Mouse (Mus musculus): ENCODE results near the gene Pde4dip.

Gene Pde4dip

DNA sequence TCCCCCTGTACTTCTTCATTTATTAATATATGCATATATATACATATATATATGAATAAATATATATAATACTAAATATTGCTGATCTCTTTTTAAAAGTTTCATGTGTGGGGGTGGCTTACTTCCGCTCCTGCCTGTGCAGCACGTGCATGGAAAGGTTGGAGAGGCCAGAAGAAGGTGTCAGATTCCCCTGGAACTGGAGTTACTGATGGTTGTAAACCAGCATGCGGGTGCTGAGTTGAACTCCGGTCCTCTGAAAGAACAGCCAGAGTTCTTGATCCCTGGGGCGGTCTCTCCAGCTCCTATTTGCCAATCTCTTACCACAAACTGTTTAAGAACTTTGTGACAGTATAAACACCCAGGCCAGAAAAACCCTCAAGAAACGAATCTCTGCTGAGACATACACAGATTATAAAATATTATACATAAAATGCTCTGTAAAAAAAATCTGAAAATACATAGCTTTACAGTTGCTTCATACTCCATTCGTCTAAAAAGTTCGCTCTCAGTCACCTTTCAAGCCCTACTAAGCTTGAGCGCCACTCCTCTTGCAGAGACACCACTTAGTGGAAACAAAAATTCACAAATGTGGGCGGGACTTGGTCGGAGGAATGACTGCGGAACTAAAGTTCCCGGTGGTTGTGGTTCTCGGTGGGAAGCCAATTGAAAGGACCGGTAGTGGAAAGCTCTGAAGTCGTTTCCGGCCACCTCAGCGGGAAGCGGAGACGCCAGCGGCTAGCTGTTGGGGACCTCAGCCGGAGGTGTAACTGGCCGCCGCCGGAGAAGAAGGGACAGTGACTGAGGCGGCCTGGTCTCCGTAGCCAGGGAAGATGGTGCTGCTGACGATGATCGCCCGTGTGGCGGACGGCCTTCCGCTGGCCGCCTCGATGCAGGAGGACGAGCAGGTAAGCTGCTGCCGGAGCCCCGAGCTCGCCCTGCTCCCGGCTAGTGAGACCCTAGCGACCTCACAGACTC, 12.3 kb upstream of the Pde4dip start, which contains the start of gene Sec22b:
Sec22b (plus strand) TSS at position 675 of the 975 bp plus-strand sequence.
- peak; percentile 70 to 79 for DNase-seq (ENCODE audit: low spot score in 2 of 2)

DNA sequence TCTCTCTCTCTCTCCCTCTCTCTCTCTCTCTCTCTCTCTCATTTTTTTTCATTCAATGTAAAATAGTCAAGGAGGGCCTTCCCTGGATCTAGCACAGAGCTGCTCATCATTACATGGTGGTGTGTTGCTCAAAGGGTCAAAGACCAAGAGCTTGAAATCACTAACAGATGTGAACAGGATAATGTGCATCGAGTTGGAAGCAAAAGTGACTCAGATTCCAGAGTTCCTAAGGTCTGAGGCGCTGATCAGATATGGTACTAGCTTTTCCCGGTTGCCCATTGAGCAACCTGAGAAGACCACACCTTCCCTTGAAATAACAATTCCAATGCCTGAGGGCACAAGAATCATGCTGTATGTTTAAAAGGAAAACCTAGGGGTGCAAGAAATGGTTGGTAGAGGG, 9.9 kb upstream of the Pde4dip start:
- no peak for DNase-seq (ENCODE audit: low spot score in 2 of 2)

DNA sequence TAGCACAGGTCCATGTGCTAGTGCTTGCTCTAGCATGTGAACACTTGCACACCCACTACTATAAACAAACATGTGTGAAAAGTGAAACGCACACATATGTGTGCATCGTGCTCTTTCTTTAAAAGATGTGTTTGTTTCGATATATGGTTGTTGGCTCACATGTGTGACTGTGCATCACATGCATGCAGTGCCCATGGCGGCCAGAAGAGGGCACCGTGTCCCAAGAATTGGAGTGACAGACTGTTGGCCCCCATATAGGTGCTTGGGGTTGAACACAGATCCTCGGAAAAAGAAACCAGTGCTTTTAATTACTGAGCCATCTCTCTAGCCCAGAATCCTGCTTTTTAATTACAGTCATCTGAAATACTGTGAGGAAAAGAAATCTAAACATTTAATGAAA, 6.2 kb upstream of the Pde4dip start:
- DNase-seq (ENCODE audit: low spot score in 2 of 2) = peak; percentile 16 to 46

DNA sequence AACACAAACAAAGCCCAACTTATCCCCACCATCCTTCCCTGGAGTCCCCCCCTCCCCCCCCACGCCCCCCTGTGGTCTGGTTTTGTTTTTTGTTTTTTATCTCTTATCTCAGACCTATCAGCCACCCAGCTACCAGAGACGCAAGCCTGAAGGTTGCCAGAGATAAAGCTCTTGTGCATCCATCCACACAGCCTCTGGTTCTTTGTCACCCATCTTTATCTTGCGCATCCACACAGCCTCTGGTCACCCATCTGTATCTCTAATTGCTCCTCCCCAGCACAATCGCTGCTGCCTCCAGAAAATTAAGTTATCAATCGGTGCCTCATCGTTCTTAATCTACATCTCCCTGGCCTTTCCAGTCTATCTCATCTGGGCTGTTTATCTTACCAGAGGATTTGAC, 1.7 kb upstream of the Pde4dip start:
- no peak for DNase-seq (ENCODE audit: low spot score in 2 of 2)

DNA sequence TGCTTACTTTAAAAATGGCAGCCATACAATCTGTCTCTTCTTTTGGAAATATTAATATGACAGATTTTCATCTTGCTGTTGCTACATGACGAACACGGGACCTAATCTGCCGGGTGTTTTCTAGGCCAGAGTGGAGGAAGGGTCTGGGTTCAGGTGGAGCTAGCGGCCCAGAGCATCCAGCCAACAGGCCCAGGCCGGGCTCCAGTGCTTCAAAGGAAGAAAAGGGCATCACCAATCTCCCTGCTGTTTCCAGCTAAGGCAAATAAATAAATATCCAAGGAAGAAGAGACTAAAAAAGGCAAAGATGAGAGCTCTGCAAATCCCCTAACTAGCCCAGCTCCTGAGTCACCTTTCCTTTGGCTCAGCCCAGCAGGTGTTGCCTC, 731 bp downstream of the Pde4dip start:
- no peak for DNase-seq (ENCODE audit: low spot score in 2 of 2)

DNA sequence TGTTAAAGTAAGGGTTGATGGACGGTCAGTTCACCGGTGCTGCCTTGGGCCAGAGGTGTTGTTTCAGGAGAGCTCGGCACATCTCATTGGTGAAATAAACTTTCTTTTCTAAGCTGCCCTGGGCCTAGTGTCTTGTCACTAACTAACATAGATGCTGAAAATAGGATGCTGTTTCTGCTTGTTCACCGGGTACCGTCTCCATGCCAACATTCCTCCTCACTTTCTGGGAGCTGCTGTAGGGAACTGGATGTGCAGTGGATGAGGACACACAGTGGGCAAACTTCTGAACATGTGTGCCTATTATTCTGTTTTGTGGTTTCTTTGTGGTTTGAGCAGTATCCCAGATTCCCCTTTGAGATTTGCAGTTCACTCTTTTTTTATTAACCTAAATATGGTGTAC, 6.9 kb downstream of the Pde4dip start:
- no peak for DNase-seq (ENCODE audit: low spot score in 2 of 2)

DNA sequence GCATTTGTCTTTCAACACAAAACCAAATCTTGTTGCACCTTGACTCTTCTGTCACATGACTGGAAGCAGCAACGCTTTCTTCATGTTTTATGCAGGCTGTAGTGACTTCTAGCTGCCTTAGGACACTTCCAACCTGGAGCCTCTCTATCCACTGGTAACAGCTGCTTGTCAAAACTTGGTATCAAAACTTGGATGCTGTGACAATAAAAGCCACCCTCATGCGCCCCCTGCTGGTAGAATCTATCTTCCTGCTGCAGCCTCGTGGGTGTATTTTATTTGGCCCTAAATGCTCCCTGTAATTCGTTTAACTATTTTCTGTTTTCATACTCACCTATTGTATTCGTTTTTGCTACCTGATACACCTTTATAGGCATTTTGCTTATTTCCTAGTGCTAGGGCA, 9.3 kb downstream of the Pde4dip start:
- DNase-seq (ENCODE audit: low spot score in 2 of 2) = peak; percentile 19 to 59

DNA sequence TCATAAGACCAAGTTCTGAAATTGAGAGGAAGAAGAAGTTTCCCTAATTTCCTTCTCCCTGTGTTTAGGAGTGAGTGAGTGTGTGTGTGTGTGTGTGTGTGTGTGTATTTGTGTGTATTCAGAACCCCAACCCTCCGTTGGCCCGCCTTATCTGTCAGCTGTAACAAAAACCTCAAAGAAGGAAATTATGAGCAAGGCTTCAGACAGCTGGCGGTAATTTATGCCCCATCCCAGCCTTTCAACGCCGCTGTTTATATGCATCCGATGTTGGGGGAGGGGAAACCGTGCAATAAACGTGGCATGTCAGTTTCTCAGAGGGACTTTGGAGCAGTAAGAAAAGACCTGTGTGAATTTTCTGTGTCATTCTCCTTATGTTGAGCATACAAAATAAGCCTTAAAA, 12.2 kb downstream of the Pde4dip start:
- DNase-seq (ENCODE audit: low spot score in 2 of 2) = no peak

DNA sequence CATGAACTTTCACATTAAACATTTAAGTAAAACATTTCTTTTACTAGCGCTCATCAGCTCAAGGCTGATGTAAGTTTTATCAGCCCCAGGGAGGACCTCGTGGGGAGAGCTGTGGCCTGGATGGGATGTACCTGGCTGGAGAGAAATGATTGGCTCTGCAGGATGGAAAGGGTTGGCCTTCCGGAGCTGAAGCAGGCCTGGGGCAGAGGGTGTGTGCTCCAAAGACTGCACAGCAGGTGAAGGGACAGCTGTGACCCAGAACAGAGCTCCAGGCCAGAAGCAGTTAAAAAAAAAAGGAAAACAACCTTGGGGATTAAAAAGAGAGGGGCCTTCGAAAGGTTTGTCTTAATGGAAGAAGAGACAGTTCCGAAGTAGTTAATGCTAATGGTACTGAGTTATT, 13.7 kb downstream of the Pde4dip start:
- DNase-seq (ENCODE audit: low spot score in 2 of 2) = no peak

DNA sequence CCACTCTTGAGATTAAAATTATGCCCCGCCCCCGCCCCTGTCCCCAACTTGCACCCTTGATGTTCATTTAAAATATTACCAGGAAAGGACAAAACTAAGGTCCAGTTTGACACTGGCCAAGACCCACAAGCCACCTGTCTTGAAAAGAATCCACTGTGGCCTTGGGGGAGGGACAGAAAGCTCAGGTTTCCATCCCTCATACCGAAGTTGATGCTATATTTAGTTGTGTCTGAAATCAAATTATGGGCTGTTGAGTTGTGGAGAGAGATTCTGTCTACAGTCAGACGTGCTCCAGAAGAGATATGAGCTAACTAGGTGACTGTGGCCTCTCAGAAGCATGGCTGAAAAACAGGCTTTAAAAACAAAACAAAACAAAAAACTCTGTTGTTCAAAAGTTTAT, 18.8 kb downstream of the Pde4dip start:
- no peak for DNase-seq (ENCODE audit: low spot score in 2 of 2)

DNA sequence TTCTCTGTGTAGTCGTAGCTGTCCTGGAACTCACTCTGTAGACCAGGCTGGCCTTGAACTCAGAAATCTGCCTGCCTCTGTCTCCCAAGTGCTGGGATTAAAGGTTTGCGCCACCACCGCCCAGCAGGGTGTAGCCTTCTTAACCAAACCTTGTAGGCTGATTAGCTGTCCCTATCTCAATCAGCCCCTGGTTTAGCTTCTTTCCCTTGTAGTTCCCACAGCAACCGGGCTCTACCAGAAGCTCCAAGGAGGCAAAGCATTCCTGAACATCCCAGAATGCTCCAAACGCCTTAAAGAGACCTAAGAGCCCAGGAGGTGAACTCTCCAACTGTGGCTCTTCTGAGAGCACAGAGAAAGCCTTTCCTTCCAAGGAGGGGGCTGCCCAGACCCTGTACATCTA, 19.8 kb downstream of the Pde4dip start:
- DNase-seq (ENCODE audit: low spot score in 2 of 2) = no peak

DNA sequence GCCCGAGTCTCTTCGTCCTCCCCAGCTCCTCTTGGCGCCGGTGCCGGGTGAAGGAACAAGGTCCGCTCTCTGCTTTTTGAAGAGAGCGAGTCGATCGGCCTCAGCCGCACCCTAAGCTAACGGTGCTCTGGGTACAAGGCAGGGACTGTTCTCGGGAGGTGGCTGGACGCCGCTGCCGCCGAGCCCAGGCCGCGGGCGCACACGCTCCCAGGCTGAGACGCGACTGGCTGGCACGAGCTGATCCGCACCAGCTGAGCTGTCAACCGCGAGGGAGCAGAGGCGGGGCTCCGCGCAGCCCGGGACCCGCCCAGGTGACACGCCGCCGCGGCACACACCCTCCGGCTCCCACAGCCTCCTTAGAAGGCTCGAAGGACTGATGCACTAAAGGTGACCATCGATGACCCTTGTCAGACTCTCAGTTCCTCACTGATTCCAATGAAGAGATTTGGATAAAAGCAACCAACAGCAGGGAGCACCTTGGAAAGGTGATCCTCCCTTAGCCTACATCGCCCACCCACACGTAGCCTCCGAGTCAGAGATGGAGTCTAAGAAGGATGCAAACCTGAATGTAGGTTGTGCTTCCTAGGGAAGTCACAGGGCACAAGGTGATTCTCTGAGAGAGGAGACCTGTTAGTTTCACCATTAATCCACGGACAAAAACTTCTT, 20.4 kb downstream of the Pde4dip start:
- DNase-seq (ENCODE audit: low spot score in 2 of 2) = peak; percentile 9 to 10

DNA sequence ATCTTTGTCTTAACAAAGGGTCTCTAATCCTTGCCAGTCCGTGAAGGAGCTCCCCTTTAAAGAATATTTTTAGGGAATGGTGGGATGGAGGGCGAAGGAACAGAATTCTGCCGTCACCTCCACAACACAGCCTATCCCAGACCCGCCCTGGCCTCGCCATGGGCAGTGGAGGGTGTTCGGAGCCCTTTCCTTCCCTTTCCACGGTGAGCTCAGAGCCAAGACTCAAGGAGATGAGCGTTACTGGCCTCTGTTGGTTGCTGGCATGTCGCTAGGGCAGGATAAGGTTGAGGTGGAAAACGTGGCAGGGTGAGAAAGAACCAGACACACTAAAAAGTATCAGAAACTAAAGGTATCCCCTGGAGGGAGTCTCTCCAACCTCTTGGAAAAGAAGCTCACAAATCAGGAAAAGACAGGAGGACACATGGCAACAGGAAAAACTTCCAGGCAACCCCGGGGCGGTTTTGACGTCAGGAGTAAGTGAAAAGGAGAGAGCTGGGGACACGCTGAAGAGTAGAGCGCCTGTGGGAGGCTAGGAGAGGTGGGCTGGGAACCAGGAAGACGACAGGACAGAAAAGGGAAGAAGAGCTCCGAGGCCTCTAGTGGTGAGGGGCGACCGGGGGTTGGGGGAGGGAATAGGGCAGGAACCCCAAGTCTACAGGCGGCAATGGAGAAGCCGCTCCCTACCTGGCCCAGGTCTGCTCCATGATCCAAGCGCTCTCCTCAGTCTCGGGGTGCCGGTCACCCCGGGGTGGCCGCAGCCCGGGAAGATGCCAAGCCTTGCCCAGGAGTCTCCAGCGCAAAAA, 21.1 kb downstream of the Pde4dip start:
- no peak for DNase-seq (ENCODE audit: low spot score in 2 of 2)

DNA sequence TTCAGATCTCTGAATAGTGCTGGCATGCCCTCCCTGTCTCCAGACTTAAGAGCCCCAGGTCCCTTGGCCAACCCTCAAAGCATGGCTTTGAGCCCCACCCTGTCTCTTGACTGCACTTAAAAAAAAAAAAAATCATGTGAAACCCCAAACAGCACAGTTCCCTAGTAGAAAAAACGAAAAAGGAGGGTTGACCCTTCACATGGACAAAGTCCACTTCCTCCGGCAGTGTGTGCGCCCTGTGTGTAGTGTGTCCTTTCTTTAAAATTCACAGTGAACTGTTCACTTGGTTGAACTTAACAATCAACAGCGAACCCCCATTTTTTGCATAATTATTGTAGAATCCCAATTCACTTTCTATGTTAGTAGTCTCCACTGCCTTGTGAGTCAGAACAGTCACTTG, 21.8 kb downstream of the Pde4dip start:
- DNase-seq (ENCODE audit: low spot score in 2 of 2) = no peak

DNA sequence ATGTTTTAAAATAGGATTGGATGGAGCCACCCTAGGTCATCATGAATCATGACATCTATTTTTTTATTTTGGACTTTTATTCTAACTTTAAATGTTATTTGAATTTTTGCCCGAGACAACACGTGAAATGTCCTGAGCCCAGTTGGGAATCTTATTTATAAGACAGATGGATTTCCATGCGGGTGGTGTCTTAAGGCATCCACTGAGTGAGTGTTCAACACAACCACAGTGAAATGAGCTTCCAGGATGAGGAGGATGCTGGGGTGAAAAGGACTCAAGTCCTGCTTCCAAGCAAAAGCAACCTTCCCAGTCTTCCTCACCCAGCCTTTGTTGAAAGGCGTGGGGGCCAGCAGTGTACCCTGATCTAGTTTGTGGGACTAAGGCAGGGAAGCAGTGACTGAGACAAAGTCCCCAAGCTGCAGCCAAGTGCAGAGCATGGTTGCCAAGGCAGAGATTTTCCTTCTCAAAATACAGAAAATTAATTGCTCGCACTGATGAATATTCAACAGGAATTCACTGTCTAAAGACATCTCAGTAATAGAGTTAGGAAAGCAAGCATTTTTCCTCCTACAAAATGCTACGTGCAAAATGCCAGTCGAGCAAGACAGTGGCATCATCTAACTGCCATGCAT, 27.6 kb downstream of the Pde4dip start:
- DNase-seq (ENCODE audit: low spot score in 2 of 2) = no peak

DNA sequence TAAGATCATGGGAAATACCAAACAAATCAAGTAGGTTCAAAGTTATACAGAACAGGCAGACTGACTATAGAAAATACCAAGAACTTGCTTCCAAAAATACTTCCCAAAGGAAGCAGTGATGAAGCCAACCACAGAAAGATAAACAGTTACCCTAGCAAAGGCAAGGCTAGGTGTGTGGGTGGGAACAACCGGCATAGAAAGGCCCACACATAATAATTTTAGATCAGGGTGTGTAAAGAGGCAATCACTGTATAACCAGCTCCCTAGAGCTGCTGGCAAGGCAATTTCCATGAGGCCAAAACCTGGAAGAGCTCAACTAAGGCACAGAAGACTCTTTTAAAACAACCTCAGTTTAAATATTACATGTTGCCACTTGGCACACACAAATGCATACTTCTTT, 29.1 kb downstream of the Pde4dip start:
- no peak for DNase-seq (ENCODE audit: low spot score in 2 of 2)

DNA sequence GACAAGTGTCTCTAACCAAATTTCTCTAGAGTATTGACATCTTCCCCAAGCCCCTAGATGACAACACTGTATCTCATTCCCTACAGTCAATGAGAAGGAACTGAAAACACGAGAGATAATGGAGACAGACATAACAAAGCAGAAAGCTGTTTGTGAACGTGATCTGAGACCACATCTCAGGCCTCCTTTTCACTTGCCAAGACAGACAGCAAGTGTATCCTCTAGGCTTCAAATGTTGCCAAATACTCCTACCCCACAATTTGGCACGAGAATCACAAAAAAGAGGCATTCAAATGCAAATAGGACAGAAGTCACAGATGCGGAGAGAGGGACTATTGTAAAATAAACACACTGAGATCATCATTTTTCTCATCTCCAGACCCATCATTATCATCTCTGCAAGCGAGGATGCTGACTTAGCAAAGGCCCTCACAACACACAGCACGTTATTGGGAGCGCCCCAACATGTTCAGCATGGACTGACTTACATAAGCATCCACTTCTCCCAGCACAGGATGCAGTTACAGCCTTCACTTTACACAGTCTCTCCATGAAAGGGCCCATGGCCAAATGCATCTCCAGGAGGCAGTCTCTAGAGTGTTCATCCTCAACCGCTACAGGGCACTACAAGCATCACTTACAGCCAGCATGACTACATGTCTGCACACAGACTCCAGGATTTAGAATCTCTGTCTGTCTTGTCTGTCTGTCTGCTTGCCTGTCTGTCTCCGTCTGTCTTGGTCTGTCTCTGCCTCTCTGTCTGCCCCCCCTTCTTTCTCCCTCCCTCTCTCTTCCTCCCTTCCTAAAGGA, 33.7 kb downstream of the Pde4dip start:
- DNase-seq (ENCODE audit: low spot score in 2 of 2) = no peak

DNA sequence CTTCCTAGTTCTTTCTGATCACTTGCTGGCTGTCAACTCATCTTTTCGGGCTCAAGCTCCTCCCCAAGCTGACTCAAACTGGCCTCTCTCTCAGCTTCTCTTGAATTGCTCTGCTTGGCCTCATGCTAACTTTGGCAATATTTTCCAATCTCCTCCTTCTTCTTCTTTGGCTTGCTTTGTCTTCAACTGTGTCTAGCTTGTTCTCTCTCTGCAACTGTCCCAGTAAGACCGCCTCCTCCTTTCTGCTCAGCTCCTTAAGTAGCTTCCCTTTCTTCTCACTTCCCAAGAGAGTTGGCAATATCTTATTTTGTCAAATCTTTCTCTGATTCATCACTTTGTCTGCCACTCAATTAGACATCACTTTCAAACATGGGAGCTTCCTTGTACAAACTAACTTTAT, 36.7 kb downstream of the Pde4dip start:
- no peak for DNase-seq (ENCODE audit: low spot score in 2 of 2)

DNA sequence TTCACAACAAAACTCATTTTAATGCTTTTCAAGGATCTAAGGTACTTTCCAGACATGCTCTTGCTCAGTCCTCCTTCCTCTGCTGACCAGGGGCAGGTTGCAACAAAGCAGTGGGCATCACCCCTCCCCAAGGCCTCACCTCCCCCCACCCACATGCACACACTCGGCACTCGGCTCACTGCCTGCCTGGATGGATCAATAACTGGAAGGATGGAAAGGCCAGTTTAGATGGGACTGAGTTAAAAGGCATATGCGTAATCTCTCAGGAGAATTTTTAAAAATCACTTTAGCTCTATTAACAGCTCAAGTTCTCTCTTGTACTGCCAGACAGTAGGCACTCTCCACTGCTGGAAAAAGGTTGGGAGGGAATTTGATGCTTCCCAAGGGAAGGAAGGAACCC, 40.9 kb downstream of the Pde4dip start:
- no peak for DNase-seq (ENCODE audit: low spot score in 2 of 2)

DNA sequence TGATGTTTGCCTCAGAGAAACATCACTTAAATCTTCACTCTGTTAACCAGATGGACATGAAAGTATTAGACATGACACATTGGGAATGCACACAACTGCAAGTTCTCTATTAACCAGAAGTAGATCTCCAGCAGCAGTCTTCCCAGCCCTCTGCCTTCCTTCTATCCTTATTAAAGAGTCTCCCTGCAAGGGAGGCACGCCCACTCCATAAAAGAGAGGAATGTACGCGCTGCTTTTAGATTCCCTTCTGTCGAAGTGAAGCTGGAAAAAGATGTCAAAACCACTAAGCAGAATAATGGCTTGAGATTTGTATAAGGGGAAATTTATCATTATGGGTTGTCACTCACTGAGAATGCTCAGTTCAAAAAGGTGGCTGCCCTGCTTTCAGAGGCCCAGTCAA, 42.1 kb downstream of the Pde4dip start:
- DNase-seq (ENCODE audit: low spot score in 2 of 2) = no peak

DNA sequence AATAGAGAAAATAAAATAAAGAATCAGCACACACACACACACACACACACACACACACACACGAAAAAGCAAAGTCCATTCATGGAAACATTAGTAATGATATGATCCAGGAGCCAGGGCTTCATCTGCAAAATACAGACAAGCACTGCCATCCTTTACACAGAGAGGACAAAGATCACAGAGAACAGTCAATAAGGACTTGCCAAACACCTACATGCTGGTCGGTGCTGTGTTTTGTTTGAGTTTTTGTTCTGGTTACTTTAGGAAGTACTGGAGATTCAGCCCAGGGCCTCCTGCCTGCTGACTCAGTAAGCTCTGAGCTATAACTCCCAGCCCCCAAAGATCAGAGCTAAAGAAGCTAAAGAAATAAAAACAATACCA, 43.7 kb downstream of the Pde4dip start:
- DNase-seq (ENCODE audit: low spot score in 2 of 2) = no peak
